Mouse (Mus musculus) forebrain, embryonic 13.5 days (tissue): ENCODE data around the gene Mdc1. TPM values are rescaled to one million over a fixed set of nuclear protein-coding genes. Genes with fewer than 3 reads are reported as not detected.

Experiments used
- ATAC-seq: fragments of 200-750 bp; cut with Nextera tagmentation; 2 replicates; pipeline ENCODE4 v1.8.0; 2017
- H3K27ac ChIP-seq: fragments of 300-500 bp; sonication (generic); 2 replicates; pipeline ENCODE4 v1.5.1; 2015; ENCODE audit warnings: inconsistent platforms, mild to moderate bottlenecking, moderate library complexity
- H3K27me3 ChIP-seq: fragments of 300-500 bp; sonication (generic); 2 replicates; pipeline ENCODE4 v1.6.1; 2015; ENCODE audit warnings: mild to moderate bottlenecking, inconsistent platforms
- H3K36me3 ChIP-seq: fragments of 300-500 bp; sonication (generic); 2 replicates; pipeline ENCODE4 v1.6.1; 2015; ENCODE audit warnings: mild to moderate bottlenecking, inconsistent platforms; ENCODE audit not compliant: poor library complexity, severe bottlenecking
- H3K4me1 ChIP-seq: fragments of 300-500 bp; sonication (generic); 2 replicates; pipeline ENCODE4 v1.6.1; 2015; ENCODE audit warnings: inconsistent platforms
- H3K4me2 ChIP-seq: fragments of 300-500 bp; sonication (generic); 2 replicates; pipeline ENCODE4 v1.6.1; 2015; ENCODE audit warnings: inconsistent platforms, mild to moderate bottlenecking, moderate library complexity
- H3K4me3 ChIP-seq: fragments of 300-500 bp; sonication (generic); 2 replicates; pipeline ENCODE4 v1.5.1; 2015; ENCODE audit warnings: mild to moderate bottlenecking, inconsistent platforms
- H3K9ac ChIP-seq: fragments of 300-500 bp; sonication (generic); 2 replicates; pipeline ENCODE4 v1.6.1; 2015; ENCODE audit warnings: mild to moderate bottlenecking, inconsistent platforms
- H3K9me3 ChIP-seq: fragments of 300-500 bp; sonication (generic); replicated peaks from 2 replicates; pipeline ENCODE4 v1.6.1; 2016; ENCODE audit warnings: inconsistent platforms
- WGBS: fragments of 180-500 bp; shearing (Covaris S2); methylation state at CpG from one replicate; pipeline ENCODE4 v1.1.7; 2015; 5-methylcytosine and 5-hydroxymethylcytosine counted together
- polyA plus RNA-seq: library from polyadenylated mRNA; unstranded; fragments of >200 nt; fragmentation: Nextera tagmentation; extraction: Ambion mirVana; gene quantifications from 2 replicates; pipeline ENCODE4 v1.2.1, GENCODE M21; 2015

The Mdc1 gene
- 15.1 and 18.4 TPM in 2 replicates for polyA plus RNA-seq

- Histone ChIP-seq H3K9ac (peak within 1 kb of the TSS; percentile 68), H3K4me2 (peak within 1 kb of the TSS; percentile 71), H3K4me3 (peak within 1 kb of the TSS; percentile 57), H3K27ac (peak within 1 kb of the TSS; percentile 76), H3K9me3 (no peaks in the 10 kb centered on the region), H3K27me3 (no peaks in the 10 kb centered on the region), H3K36me3 (peaks cover 25% of the 10 kb centered on the region), H3K4me1 (peaks cover 34% of the 10 kb centered on the region)
- ATAC-seq: peak; percentile 92
- WGBS: under 1% methylated on average over 59 of the region's 59 CpGs
Observed at GRCm38 (mm10) chr17:35841076-35841950, at the start of gene Mdc1. Gene Mdc1, plus strand, starts transcription at chr17:35841515.

DNA sequence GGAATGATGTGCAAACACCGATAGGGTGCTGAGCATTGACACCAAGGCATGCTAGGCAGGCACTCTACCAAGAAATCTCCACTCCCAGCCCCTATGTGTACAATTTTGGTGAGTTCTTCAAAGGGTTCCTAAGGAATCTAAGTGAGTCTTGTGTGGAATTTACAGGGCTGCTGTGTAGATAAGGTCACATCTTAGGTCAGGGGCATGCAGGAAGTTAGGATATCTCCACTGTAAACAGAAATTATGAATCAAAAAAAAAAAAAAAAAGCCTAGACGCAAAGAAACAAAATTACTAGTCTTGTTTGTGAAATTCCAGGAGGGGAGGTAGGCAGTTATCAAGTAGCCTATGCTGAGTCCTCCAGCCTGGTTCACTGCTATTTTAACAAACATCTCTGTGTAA, 48.5 kb upstream of the Mdc1 start:
- Histone ChIP-seq H3K4me1 (no peaks in the 10 kb centered on the region), H3K9me3 (no peaks in the 10 kb centered on the region), H3K4me2 (no peak overlapping the region), H3K27me3 (no peaks in the 10 kb centered on the region), H3K36me3 (no peaks in the 10 kb centered on the region), H3K4me3 (no peak overlapping the region), H3K9ac (no peak overlapping the region), H3K27ac (no peak overlapping the region)
- 89% methylated on average over 2 of the region's 2 CpGs for WGBS
- no peak for ATAC-seq

GRCm38 (mm10) chr17:35795099-35795498, 46.2 kb upstream of the Mdc1 start:
- H3K27ac ChIP-seq: no peak overlapping the region
- 64% methylated on average over 2 of the region's 2 CpGs for WGBS
- no peak for ATAC-seq
- H3K27me3 ChIP-seq: no peaks in the 10 kb centered on the region
- no peaks in the 10 kb centered on the region for H3K4me1 ChIP-seq
- no peaks in the 10 kb centered on the region for H3K36me3 ChIP-seq
- H3K4me2 ChIP-seq: no peak overlapping the region
- no peak overlapping the region for H3K4me3 ChIP-seq
- H3K9ac ChIP-seq: no peak overlapping the region
- peaks cover 4% of the 10 kb centered on the region; the same call in 1 of the 2 replicates for H3K9me3 ChIP-seq

DNA sequence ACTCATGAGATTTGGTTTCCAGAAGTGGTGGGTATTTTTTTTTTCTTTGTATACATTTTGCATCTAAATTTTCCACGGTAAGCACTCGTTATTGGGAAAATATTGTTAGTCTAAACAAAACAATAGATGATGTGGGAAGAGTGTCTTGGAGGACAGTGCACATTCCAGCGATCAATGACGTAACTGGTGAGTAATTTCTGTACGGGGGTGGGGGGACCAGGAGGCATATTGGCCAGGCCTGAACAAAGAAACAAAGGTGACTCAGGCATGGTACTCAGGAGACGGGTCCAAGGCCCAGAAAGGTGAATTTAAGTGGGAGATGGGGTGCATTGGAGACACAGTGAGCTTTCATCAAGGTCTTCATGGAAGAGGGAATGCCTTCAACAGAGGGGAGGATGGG, 45.7 kb upstream of the Mdc1 start:
- Histone ChIP-seq H3K4me3 (no peak overlapping the region), H3K4me1 (no peaks in the 10 kb centered on the region), H3K27ac (no peak overlapping the region), H3K4me2 (no peak overlapping the region), H3K27me3 (no peaks in the 10 kb centered on the region), H3K9me3 (peaks cover 4% of the 10 kb centered on the region; the same call in 1 of the 2 replicates), H3K36me3 (no peaks in the 10 kb centered on the region), H3K9ac (no peak overlapping the region)
- ATAC-seq: no peak
- WGBS: 82% methylated on average over 6 of the region's 6 CpGs

- Histone ChIP-seq H3K4me1 (no peaks in the 10 kb centered on the region), H3K4me2 (no peak overlapping the region), H3K27ac (no peak overlapping the region), H3K9ac (no peak overlapping the region), H3K36me3 (no peaks in the 10 kb centered on the region), H3K4me3 (no peak overlapping the region), H3K27me3 (no peaks in the 10 kb centered on the region), H3K9me3 (peaks cover 4% of the 10 kb centered on the region; the same call in 1 of the 2 replicates)
- WGBS: 73% methylated on average over 5 of the region's 5 CpGs
- ATAC-seq: no peak
Observed at GRCm38 (mm10) chr17:35796835-35797234, 44.5 kb upstream of the Mdc1 start.

GRCm38 (mm10) chr17:35800905-35801304, 40.4 kb upstream of the Mdc1 start:
- ATAC-seq: no peak
- 79% methylated on average over 2 of the region's 2 CpGs for WGBS
- no peaks in the 10 kb centered on the region for H3K36me3 ChIP-seq
- no peak overlapping the region for H3K9ac ChIP-seq
- no peak overlapping the region for H3K27ac ChIP-seq
- H3K4me3 ChIP-seq: no peak overlapping the region
- no peak overlapping the region for H3K4me2 ChIP-seq
- peaks cover 4% of the 10 kb centered on the region; the same call in 1 of the 2 replicates for H3K9me3 ChIP-seq
- no peaks in the 10 kb centered on the region for H3K27me3 ChIP-seq
- no peaks in the 10 kb centered on the region for H3K4me1 ChIP-seq

DNA sequence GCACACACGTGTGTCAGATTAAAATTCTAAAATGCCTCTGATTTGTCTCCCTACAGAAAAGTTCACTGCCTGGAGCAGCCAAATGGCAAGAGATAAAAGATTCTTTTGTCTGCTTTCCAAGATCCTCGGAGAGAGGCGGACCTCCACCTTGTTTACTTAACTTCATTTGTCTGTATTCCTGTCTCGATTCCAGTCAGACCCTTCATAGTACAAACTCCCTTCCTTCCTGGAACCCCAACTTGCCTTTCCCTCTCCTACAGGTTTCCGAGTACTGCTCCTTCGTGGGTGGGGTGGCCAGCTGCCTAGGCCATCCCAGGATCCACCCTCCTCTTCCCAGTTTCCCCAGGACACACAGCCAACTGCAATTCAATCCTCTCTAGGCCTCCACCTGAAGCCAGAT, 38.3 kb upstream of the Mdc1 start:
- 59% methylated on average over 6 of the region's 6 CpGs for WGBS

GRCm38 (mm10) chr17:35803858-35804399, 37.4 kb upstream of the Mdc1 start:
- Histone ChIP-seq H3K36me3 (no peaks in the 10 kb centered on the region), H3K27me3 (no peaks in the 10 kb centered on the region), H3K9me3 (no peaks in the 10 kb centered on the region), H3K4me2 (no peak overlapping the region), H3K27ac (no peak overlapping the region), H3K4me3 (no peak overlapping the region), H3K4me1 (no peaks in the 10 kb centered on the region), H3K9ac (no peak overlapping the region)
- WGBS: 90% methylated on average over 4 of the region's 4 CpGs
- ATAC-seq: no peak

More for the DNA sequence above, 38.3 kb upstream of the Mdc1 start:
- Histone ChIP-seq H3K4me3 (no peak overlapping the region), H3K9me3 (peaks cover 4% of the 10 kb centered on the region; the same call in 1 of the 2 replicates), H3K9ac (no peak overlapping the region), H3K27ac (no peak overlapping the region), H3K27me3 (no peaks in the 10 kb centered on the region), H3K36me3 (no peaks in the 10 kb centered on the region), H3K4me2 (no peak overlapping the region), H3K4me1 (no peaks in the 10 kb centered on the region)
- ATAC-seq: no peak

DNA sequence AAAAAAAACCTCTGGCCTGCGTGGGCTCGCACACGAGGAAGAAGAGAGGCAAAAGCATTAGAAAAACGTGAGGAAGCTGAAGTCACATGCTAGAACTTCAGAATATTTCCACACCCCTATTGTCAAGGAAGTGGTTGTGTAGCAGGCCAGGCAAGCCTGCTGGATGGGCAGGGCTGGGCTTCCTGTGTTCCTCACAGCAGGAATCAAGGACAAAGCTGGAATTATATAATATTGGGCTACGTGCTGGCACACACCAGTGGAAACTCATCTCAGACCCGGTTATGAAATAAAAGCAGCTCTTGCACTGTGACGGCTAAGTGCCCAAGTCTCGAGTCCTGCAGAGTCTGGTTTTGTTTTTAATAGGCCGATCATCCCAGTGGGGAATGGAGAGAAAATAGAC, 33.2 kb upstream of the Mdc1 start:
- no peaks in the 10 kb centered on the region for H3K9me3 ChIP-seq
- ATAC-seq: no peak
- H3K27me3 ChIP-seq: no peaks in the 10 kb centered on the region
- peaks cover 2% of the 10 kb centered on the region; the same call in 1 of the 2 replicates for H3K4me1 ChIP-seq
- no peaks in the 10 kb centered on the region for H3K36me3 ChIP-seq
- H3K4me3 ChIP-seq: no peak overlapping the region
- WGBS: 73% methylated on average over 9 of the region's 9 CpGs
- no peak overlapping the region for H3K4me2 ChIP-seq
- no peak overlapping the region for H3K9ac ChIP-seq
- no peak overlapping the region for H3K27ac ChIP-seq

DNA sequence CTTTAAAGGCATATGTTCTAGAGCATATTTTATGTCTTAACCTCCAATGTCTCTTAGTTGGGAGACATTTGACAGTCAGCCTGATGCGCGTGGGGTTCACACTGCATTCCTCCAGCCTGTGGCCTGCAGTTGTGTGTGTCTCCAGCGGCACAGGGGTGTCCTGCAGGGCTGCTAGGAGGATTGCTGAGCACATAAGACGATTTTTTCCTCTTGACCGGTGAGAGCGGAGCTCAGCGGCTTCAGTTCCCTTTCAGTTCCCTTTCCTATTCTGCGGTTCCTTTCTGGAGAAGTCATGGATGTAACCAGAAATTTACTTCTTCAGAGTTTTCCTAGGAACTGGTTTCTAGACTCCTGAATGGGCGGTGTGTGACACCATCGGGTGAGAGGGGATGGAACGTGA, 31.9 kb upstream of the Mdc1 start:
- 84% methylated on average over 11 of the region's 11 CpGs for WGBS
- H3K4me3 ChIP-seq: no peak overlapping the region
- no peak for ATAC-seq

DNA sequence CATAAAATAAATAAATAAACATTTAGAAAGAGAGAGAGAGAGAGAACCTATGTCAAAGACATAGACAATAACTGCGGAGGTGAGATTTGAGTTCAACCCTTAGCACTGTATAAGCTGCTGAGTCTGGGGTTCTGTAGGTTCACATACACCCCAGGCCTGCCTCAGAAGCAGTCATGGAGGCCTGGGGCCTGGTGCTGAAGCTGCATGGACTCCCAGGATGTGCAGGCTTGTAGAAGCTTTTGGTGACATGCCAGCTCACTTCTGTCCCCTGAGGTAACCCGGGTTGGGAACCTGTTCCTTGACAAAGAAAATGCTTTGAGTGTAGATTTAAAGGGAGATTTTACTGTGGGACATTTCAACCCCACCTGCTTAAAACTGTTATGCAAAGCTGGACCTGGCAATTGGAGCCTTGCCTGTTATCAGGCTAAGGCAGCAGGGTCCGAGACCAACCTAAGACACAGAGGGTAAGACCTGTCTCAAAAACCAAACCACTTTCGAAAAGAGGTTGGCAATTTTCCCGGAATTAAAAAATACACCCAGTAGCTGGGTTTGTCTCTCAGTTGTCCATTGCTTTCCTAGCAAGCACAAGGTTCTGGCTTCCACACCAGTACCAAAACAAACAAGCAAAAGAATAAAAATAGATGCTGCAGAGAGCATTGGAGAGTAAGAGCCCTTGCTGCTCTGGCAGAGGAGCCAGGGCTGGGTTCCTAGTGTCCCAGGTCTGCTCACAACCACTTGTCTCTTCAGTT, 30.2 kb upstream of the Mdc1 start:
- no peak overlapping the region for H3K4me2 ChIP-seq
- no peak overlapping the region for H3K27ac ChIP-seq
- H3K27me3 ChIP-seq: no peaks in the 10 kb centered on the region
- H3K9ac ChIP-seq: no peak overlapping the region
- H3K36me3 ChIP-seq: no peaks in the 10 kb centered on the region
- ATAC-seq: no peak
- peaks cover 9% of the 10 kb centered on the region; the same call in 1 of the 2 replicates for H3K4me1 ChIP-seq
- WGBS: 82% methylated on average over 5 of the region's 5 CpGs
- H3K4me3 ChIP-seq: no peak overlapping the region
- H3K9me3 ChIP-seq: no peaks in the 10 kb centered on the region

More for the DNA sequence above, 31.9 kb upstream of the Mdc1 start:
- no peak overlapping the region for H3K9ac ChIP-seq
- H3K9me3 ChIP-seq: no peaks in the 10 kb centered on the region
- H3K27me3 ChIP-seq: no peaks in the 10 kb centered on the region
- H3K4me2 ChIP-seq: no peak overlapping the region
- H3K36me3 ChIP-seq: no peaks in the 10 kb centered on the region
- peaks cover 9% of the 10 kb centered on the region; the same call in 1 of the 2 replicates for H3K4me1 ChIP-seq
- no peak overlapping the region for H3K27ac ChIP-seq

DNA sequence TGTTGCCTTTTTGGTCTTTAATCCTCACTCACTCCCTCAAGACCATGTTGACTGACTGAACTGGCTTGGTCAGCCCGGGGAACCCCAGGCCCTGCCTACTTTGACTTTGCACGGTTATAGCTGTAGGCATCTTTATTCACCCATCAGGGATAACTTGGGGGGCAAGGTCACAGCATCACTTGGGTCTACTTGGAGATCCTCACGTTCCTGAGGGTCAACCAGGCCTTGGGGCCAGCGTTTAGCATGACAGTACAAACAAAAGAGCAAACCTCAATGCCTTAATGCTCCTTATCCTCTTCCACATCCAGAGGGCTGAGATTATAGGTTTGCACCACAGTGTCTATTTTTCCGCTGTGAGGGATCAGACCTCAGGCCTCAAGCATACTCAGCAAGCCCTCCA, 29.0 kb upstream of the Mdc1 start:
- H3K9me3 ChIP-seq: no peaks in the 10 kb centered on the region
- no peak for ATAC-seq
- no peak overlapping the region for H3K4me3 ChIP-seq
- H3K27ac ChIP-seq: no peak overlapping the region
- H3K4me1 ChIP-seq: peaks cover 9% of the 10 kb centered on the region; the same call in 1 of the 2 replicates
- H3K9ac ChIP-seq: no peak overlapping the region
- no peaks in the 10 kb centered on the region for H3K27me3 ChIP-seq
- WGBS: 81% methylated on average over 5 of the region's 5 CpGs
- no peak overlapping the region for H3K4me2 ChIP-seq
- no peaks in the 10 kb centered on the region for H3K36me3 ChIP-seq
